Mouse (Mus musculus): ENCODE measurements around the gene Kcnj6. TPM values are rescaled to one million over a fixed set of nuclear protein-coding genes. Genes with fewer than 3 reads are reported as not detected.
A peak's percentile ranks its signal among the peaks of the same experiment; 100 is the strongest.

Kcnj6 gene
- polyA plus RNA-seq, 1 experiment from 2014 or later: 0.17 TPM

DNA sequence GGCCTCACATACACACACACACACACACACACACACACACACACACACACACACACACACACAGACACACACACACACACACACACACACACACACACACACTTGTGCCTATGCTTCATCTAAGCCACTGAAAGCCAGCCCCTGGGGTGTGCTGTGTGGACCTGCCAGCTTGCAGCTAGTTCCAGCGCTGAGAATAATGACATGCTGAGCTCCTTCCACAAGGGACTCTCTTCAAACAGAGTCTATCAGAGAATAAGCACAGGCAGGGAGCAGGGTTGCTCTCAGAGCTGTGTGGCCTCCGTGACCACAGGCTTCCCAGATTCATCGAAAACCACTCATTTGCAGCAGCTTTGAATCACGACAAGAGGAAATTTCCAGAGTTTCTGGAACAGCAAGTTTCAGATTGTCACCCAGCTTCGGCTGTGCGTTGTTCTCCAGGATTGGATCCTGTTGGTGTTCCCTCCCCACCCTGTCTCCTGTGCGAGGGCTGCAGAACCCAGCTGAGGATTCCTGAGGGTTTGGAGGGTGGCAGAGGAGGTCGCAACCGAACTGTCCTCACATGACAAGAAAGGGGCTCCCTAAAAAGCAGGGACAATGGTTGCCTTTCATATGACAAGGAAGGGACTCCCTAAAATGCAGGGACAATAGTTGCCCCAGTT, 124.8 kb downstream of the Kcnj6 start:
- no peak overlapping the region for H3K4me2 ChIP-seq (ENCODE audit: low read depth, low read length)
- no peaks in the 10 kb centered on the region for H3K36me3 ChIP-seq (ENCODE audit: control insufficient read depth, insufficient read depth, low read length)
- no peak overlapping the region for H3K9ac ChIP-seq (ENCODE audit: low read depth, low read length)
- 48% methylated on average over 9 of the region's 9 CpGs for WGBS
- H3K9me3 ChIP-seq (ENCODE audit: control insufficient read depth, low read length): no peaks in the 10 kb centered on the region
- H3K4me3 ChIP-seq (ENCODE audit: low read length): no peak overlapping the region
- H3K27me3 ChIP-seq (replicated peaks; ENCODE audit: control insufficient read depth, insufficient read depth, low read length): no peaks in the 10 kb centered on the region
- ATAC-seq: no peak
- H3K27ac ChIP-seq (ENCODE audit: low read length): no peak overlapping the region
- H3K4me1 ChIP-seq (ENCODE audit: control insufficient read depth, insufficient read depth, low read length): no peaks in the 10 kb centered on the region

DNA sequence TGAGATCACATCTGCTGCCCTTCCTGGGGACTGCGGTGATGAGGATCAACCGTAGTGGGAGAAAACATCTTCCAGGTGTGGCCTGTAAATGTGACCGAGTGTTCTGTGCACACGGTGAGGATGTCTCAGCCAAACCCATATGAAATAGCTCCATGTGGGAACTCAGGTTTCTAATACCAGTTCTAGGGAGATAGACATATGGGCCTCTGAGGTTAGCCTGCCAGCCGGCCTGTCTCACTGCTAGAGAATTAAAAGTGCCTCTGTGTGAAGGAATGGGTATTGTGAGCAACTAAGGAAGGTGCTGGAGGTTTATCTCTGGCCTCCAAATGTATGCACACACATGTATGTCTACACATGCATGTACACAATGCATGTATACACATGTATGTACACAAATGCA, 129.1 kb downstream of the Kcnj6 start:
- no peaks in the 10 kb centered on the region for H3K27me3 ChIP-seq (replicated peaks; ENCODE audit: control insufficient read depth, insufficient read depth, low read length)
- H3K4me1 ChIP-seq (ENCODE audit: control insufficient read depth, insufficient read depth, low read length): no peaks in the 10 kb centered on the region
- no peak for ATAC-seq
- no peak overlapping the region for H3K27ac ChIP-seq (ENCODE audit: low read length)
- WGBS: 90% methylated on average over 5 of the region's 5 CpGs
- no peak overlapping the region for H3K4me2 ChIP-seq (ENCODE audit: low read depth, low read length)
- H3K9ac ChIP-seq (ENCODE audit: low read depth, low read length): no peak overlapping the region
- H3K36me3 ChIP-seq (ENCODE audit: control insufficient read depth, insufficient read depth, low read length): no peaks in the 10 kb centered on the region
- no peaks in the 10 kb centered on the region for H3K9me3 ChIP-seq (ENCODE audit: control insufficient read depth, low read length)
- H3K4me3 ChIP-seq (ENCODE audit: low read length): no peak overlapping the region

DNA sequence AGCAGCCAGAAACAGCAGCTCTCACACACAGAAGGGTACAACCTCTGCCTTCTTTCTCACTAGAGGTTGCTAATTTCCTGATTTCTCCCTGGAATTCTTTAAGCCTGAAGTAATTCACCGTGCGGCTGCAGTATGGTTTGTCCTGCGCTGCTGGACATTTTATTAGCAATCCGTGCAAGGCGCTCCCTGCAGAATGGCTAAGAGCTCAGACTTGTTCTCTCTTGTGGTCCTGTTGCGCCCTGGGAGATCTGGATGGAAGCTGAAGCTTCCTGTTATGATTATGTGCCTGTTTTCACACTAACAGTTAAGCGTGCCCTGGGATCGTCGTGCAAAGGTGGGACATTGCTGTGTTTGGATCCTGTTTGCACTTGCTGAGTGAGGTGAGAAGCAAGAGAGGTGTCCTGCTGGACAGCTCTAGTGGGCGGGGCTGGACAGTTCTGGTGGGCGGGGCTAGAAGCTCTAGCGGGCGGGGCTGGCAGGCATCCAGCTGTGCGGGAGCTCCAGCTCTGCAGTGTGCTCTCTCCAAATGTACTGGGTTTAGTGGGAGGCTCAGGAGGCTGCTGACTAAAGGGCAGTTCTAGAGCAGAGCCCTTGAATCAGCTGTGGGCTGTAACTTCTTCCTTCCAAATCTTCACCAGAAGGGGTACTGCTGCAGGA, 131.1 kb downstream of the Kcnj6 start:
- ATAC-seq: no peak
- Histone ChIP-seq H3K4me2 (ENCODE audit: low read depth, low read length) (no peak overlapping the region), H3K27me3 (replicated peaks; ENCODE audit: control insufficient read depth, insufficient read depth, low read length) (no peaks in the 10 kb centered on the region), H3K9ac (ENCODE audit: low read depth, low read length) (no peak overlapping the region), H3K4me3 (ENCODE audit: low read length) (no peak overlapping the region), H3K27ac (ENCODE audit: low read length) (no peak overlapping the region), H3K36me3 (ENCODE audit: control insufficient read depth, insufficient read depth, low read length) (no peaks in the 10 kb centered on the region), H3K4me1 (ENCODE audit: control insufficient read depth, insufficient read depth, low read length) (no peaks in the 10 kb centered on the region), H3K9me3 (ENCODE audit: control insufficient read depth, low read length) (no peaks in the 10 kb centered on the region)
- 33% methylated on average over 14 of the region's 14 CpGs for WGBS

DNA sequence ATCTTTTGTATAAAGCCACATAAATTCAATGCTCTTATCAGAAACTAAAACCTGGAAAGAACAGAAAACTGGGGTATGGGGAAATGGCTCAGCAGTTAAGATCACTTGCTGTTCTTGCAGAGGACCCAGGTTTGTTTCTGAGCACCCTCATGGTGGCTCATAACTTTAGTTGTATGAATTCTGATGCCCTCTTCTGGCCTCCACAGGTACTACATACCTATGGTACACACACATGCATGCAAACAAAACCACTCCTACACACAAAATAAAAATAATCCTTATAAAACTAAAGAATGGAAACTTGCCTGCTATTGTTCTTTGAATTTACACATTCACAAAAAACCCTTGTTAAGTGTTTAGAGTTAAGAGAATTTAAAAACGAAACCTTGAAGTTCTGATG, 131.7 kb downstream of the Kcnj6 start:
- H3K27ac ChIP-seq (ENCODE audit: low read length): no peak overlapping the region
- no peaks in the 10 kb centered on the region for H3K4me1 ChIP-seq (ENCODE audit: control insufficient read depth, insufficient read depth, low read length)
- no peak overlapping the region for H3K9ac ChIP-seq (ENCODE audit: low read depth, low read length)
- H3K27me3 ChIP-seq (replicated peaks; ENCODE audit: control insufficient read depth, insufficient read depth, low read length): no peaks in the 10 kb centered on the region
- H3K4me2 ChIP-seq (ENCODE audit: low read depth, low read length): no peak overlapping the region
- H3K9me3 ChIP-seq (ENCODE audit: control insufficient read depth, low read length): no peaks in the 10 kb centered on the region
- 89% methylated on average over 1 of the region's 1 CpGs for WGBS
- H3K4me3 ChIP-seq (ENCODE audit: low read length): no peak overlapping the region
- H3K36me3 ChIP-seq (ENCODE audit: control insufficient read depth, insufficient read depth, low read length): no peaks in the 10 kb centered on the region
- ATAC-seq: no peak

DNA sequence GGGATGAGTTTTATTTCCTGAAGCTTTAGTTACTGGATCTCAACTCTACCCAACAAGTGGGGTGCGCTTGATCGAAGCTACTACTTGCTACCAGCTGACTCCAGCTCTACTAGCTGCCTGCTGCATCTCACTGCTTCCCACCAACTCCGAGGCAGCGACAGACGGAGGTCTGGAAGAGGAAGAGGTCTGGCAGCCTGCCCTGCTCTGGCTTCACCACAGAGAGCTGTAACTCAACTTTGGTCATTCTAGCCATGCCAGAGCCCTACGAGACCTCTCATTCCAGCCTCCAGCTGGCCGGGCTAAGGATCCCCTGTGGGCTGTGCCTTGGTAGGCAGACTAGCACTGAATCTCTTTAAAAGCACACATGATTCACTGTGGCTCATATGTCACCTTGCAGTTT, 132.4 kb downstream of the Kcnj6 start:
- no peaks in the 10 kb centered on the region for H3K4me1 ChIP-seq (ENCODE audit: control insufficient read depth, insufficient read depth, low read length)
- 87% methylated on average over 7 of the region's 7 CpGs for WGBS

DNA sequence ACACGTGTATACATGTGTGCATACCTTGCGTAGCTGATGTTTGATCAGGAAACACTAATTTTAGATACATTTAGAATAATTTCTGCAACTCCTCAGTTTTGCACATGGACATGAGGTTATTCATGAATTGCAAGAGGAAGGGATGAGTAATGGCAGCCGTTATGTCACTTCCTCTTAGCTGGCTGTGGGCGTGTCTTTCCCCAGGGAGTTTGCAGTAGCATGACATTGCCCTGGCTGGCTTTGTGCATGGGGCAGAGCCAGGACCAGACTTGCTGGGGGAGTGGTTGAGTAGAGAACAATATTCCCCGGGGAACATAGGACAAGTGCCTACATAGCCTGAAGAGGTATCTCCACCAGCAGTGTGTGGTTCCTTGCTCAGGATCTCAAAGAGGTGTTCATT, 134.0 kb downstream of the Kcnj6 start:
- H3K4me1 ChIP-seq (ENCODE audit: control insufficient read depth, insufficient read depth, low read length): no peaks in the 10 kb centered on the region
- no peak overlapping the region for H3K4me3 ChIP-seq (ENCODE audit: low read length)
- no peak for ATAC-seq
- H3K27ac ChIP-seq (ENCODE audit: low read length): no peak overlapping the region
- H3K4me2 ChIP-seq (ENCODE audit: low read depth, low read length): no peak overlapping the region
- WGBS: 88% methylated on average over 5 of the region's 5 CpGs
- no peaks in the 10 kb centered on the region for H3K27me3 ChIP-seq (replicated peaks; ENCODE audit: control insufficient read depth, insufficient read depth, low read length)
- no peaks in the 10 kb centered on the region for H3K9me3 ChIP-seq (ENCODE audit: control insufficient read depth, low read length)
- no peak overlapping the region for H3K9ac ChIP-seq (ENCODE audit: low read depth, low read length)
- no peaks in the 10 kb centered on the region for H3K36me3 ChIP-seq (ENCODE audit: control insufficient read depth, insufficient read depth, low read length)

More for the DNA sequence above, 132.4 kb downstream of the Kcnj6 start:
- no peak overlapping the region for H3K9ac ChIP-seq (ENCODE audit: low read depth, low read length)
- H3K27ac ChIP-seq (ENCODE audit: low read length): no peak overlapping the region
- no peaks in the 10 kb centered on the region for H3K27me3 ChIP-seq (replicated peaks; ENCODE audit: control insufficient read depth, insufficient read depth, low read length)
- no peak overlapping the region for H3K4me3 ChIP-seq (ENCODE audit: low read length)
- H3K36me3 ChIP-seq (ENCODE audit: control insufficient read depth, insufficient read depth, low read length): no peaks in the 10 kb centered on the region
- ATAC-seq: no peak
- H3K4me2 ChIP-seq (ENCODE audit: low read depth, low read length): no peak overlapping the region
- no peaks in the 10 kb centered on the region for H3K9me3 ChIP-seq (ENCODE audit: control insufficient read depth, low read length)

DNA sequence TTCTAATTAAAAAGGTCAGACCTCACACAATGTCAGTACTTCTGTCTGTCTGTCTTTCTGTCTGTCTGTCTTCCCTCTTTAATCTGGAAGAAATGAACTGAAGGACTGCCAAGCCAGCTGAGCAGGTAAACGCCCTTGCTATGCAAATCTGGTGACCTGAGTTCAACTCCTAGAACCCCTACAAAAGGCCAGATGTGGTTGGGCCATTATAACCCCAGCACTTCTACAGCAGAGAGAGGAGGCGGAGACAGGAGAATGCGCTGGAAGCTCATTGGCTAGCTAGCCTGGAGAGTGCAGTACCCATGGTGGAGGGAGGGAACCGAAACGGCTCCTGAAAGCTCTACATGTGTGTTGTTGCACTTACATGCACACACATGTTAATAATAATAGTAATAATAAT, 141.5 kb downstream of the Kcnj6 start:
- H3K9ac ChIP-seq (ENCODE audit: low read depth, low read length): no peak overlapping the region
- no peak overlapping the region for H3K4me3 ChIP-seq (ENCODE audit: low read length)
- no peak overlapping the region for H3K4me2 ChIP-seq (ENCODE audit: low read depth, low read length)
- 90% methylated on average over 5 of the region's 5 CpGs for WGBS
- no peak overlapping the region for H3K27ac ChIP-seq (ENCODE audit: low read length)
- H3K9me3 ChIP-seq (ENCODE audit: control insufficient read depth, low read length): no peaks in the 10 kb centered on the region
- H3K4me1 ChIP-seq (ENCODE audit: control insufficient read depth, insufficient read depth, low read length): no peaks in the 10 kb centered on the region
- no peaks in the 10 kb centered on the region for H3K27me3 ChIP-seq (replicated peaks; ENCODE audit: control insufficient read depth, insufficient read depth, low read length)
- no peak for ATAC-seq
- no peaks in the 10 kb centered on the region for H3K36me3 ChIP-seq (ENCODE audit: control insufficient read depth, insufficient read depth, low read length)

DNA sequence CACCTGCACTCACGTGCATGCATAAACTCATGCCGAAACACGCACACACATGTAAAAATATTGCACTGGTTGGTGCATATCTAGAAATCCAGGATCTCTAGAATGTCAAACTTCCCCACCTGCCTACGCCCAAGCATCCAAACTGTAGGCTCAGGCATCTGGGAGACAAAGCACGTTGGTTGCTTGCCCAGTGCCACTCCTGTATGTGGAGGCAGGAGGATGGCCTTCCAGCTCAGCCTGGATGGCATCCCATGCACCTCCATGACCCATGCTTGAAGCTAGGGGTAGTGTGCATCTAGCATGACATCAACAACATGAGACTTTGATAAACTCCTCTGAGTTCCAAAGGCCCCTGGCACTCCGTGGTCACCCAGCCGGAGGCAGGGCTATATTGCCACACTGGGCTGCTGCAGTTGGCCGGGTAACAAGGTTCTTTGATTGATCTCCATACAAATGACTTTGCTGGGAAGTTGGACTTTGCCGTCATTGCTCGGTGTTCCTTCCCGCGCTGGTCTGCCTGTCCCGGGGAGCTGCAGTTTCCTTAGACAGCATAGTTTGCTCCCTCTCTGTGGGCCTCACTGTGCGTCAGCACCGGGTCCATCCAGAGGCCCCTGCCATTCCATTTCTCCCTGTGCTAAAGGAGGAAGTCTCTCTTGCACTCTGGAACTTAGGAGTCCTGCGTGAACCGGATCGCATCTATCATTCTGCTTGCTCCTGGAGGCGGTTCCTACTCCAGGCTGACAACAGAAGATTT, 144.9 kb downstream of the Kcnj6 start:
- Histone ChIP-seq H3K27ac (ENCODE audit: low read length) (no peak overlapping the region), H3K27me3 (replicated peaks; ENCODE audit: control insufficient read depth, insufficient read depth, low read length) (no peaks in the 10 kb centered on the region), H3K4me1 (ENCODE audit: control insufficient read depth, insufficient read depth, low read length) (no peaks in the 10 kb centered on the region), H3K4me3 (ENCODE audit: low read length) (no peak overlapping the region), H3K9me3 (ENCODE audit: control insufficient read depth, low read length) (no peaks in the 10 kb centered on the region), H3K4me2 (ENCODE audit: low read depth, low read length) (no peak overlapping the region), H3K9ac (ENCODE audit: low read depth, low read length) (no peak overlapping the region), H3K36me3 (ENCODE audit: control insufficient read depth, insufficient read depth, low read length) (no peaks in the 10 kb centered on the region)
- peak; percentile 85 for ATAC-seq
- WGBS: 58% methylated on average over 19 of the region's 19 CpGs

DNA sequence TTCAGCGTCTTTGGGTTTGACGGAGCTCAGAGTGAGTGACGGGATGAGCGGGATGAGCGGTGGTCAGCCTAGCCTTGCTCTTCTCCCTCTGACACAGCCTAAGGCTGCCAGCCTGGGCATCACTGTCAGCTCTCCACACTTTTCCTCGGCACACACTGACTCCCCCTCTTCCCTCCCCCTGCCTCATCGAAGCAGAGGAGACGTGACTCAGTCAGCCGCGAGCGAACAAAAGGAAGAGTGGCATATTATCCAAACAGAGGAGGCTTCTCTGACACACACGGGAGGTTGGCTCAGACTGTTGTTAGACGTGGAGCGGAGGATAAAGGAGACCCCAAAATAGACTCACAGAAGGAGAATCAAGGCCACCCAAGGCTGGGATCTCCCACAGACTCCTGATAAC, 147.1 kb downstream of the Kcnj6 start:
- no peaks in the 10 kb centered on the region for H3K4me1 ChIP-seq (ENCODE audit: control insufficient read depth, insufficient read depth, low read length)
- WGBS: 49% methylated on average over 14 of the region's 14 CpGs
- H3K4me2 ChIP-seq (ENCODE audit: low read depth, low read length): no peak overlapping the region
- ATAC-seq: no peak
- H3K9me3 ChIP-seq (ENCODE audit: control insufficient read depth, low read length): no peaks in the 10 kb centered on the region
- H3K36me3 ChIP-seq (ENCODE audit: control insufficient read depth, insufficient read depth, low read length): no peaks in the 10 kb centered on the region
- H3K27me3 ChIP-seq (replicated peaks; ENCODE audit: control insufficient read depth, insufficient read depth, low read length): no peaks in the 10 kb centered on the region
- no peak overlapping the region for H3K27ac ChIP-seq (ENCODE audit: low read length)
- no peak overlapping the region for H3K9ac ChIP-seq (ENCODE audit: low read depth, low read length)
- no peak overlapping the region for H3K4me3 ChIP-seq (ENCODE audit: low read length)
